Mouse (Mus musculus) lung, postnatal 25 days (tissue): ENCODE results near the gene A830031A19Rik.

Experiments used
- DNase-seq: peaks from one replicate; pipeline ENCODE4 v3.0.0; 2022; ENCODE audit warnings: low spot score

The A830031A19Rik gene

GRCm38 (mm10) chr11:24008244-24008643, 66.6 kb downstream of the A830031A19Rik start:
- DNase-seq = no peak

- DNase-seq = no peak
Measured at GRCm38 (mm10) chr11:24005445-24006156, 69.3 kb downstream of the A830031A19Rik start.

GRCm38 (mm10) chr11:24000675-24001074, 74.2 kb downstream of the A830031A19Rik start:
- no peak for DNase-seq
